Mouse (Mus musculus): Measurements from ENCODE around the gene Txnip. TPM values are rescaled to one million over a fixed set of nuclear protein-coding genes. Genes with fewer than 3 reads are reported as not detected.

The Txnip gene
- polyA plus RNA-seq, 1 experiment from 2014 or later, result 51.0 TPM

DNA sequence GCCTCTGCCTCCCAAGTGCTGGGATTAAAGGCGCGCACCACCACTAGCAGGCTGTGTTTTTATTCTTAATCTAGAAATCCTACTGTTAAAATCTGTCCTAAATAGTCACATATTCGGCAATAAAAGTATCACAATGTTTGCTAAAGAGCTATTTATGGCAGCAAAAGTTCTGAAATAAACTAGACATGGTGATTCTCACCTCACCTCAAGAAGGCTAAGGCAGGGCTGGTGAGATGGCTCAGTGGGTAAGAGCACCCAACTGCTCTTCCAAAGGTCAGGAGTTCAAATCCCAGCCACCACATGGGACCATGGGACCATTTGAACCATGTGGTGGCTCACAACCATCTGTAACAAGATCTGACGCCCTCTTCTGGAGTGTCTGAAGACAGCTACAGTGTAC lies 32.9 kb downstream of the Txnip start:
- Histone ChIP-seq H3K4me3 (no peak overlapping the region), H3K4me2 (no peak overlapping the region), H3K27ac (no peak overlapping the region), H3K36me3 (ENCODE audit: poor library complexity, severe bottlenecking) (0 out of 2 replicates have a peak, but pooled peaks cover 4% of the 10 kb centered on the region), H3K9ac (no peak overlapping the region), H3K4me1 (peaks cover 19% of the 10 kb centered on the region), H3K9me3 (replicated peaks) (no peaks in the 10 kb centered on the region), H3K27me3 (peaks cover 6% of the 10 kb centered on the region; the same call in 1 of the 2 replicates)
- ATAC-seq, result no peak
- 79% methylated on average over 4 of the region's 4 CpGs for WGBS

DNA sequence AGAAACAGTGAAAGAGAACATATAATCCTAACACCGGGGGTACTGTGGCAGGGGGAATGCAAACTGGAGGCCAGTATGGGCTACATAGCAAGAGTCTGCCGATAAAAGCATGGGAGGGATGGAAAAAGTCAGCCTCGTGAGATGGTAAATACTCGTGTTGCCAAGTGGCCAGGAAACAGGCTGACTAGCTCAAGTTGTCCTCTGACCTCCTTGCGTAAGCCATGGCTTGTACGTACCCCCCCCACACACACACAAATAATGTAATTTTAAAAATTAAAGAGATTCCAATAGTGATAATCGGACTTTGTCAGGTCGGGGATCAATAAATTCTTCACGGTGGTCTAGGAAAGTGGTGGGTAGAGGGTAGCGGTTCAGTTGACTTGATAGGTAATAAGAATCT lies 35.6 kb downstream of the Txnip start:
- H3K4me2 ChIP-seq, result peak overlapping the region; percentile 88
- no peaks in the 10 kb centered on the region for H3K9me3 ChIP-seq (replicated peaks)
- no peak for ATAC-seq
- peak overlapping the region; percentile 80; the same call in 1 of the 2 replicates for H3K27ac ChIP-seq
- H3K36me3 ChIP-seq (ENCODE audit: poor library complexity, severe bottlenecking), result 0 out of 2 replicates have a peak, but pooled peaks cover 4% of the 10 kb centered on the region
- peaks cover 46% of the 10 kb centered on the region for H3K4me1 ChIP-seq
- H3K27me3 ChIP-seq, result peaks cover 13% of the 10 kb centered on the region; the same call in 1 of the 2 replicates
- under 1% methylated on average over 10 of the region's 10 CpGs for WGBS
- peak overlapping the region; percentile 70 for H3K9ac ChIP-seq
- H3K4me3 ChIP-seq, result peak overlapping the region; percentile 63

GRCm38 (mm10) chr3:96593790-96594560 lies 36.2 kb downstream of the Txnip start, which contains the start of gene Polr3gl:
TSS of gene Polr3gl (minus strand) at chr3:96594181.
- under 1% methylated on average over 38 of the region's 38 CpGs for WGBS

GRCm38 (mm10) chr3:96594851-96595250 lies 37.1 kb downstream of the Txnip start:
- Histone ChIP-seq H3K27ac (no peak overlapping the region), H3K9ac (no peak overlapping the region), H3K9me3 (replicated peaks) (no peaks in the 10 kb centered on the region), H3K36me3 (ENCODE audit: poor library complexity, severe bottlenecking) (0 out of 2 replicates have a peak, but pooled peaks cover 4% of the 10 kb centered on the region), H3K4me3 (no peak overlapping the region), H3K27me3 (peaks cover 13% of the 10 kb centered on the region; the same call in 1 of the 2 replicates), H3K4me2 (no peak overlapping the region), H3K4me1 (peaks cover 56% of the 10 kb centered on the region)
- no peak for ATAC-seq
- WGBS, result 84% methylated on average over 5 of the region's 5 CpGs

More at GRCm38 (mm10) chr3:96593790-96594560, 36.2 kb downstream of the Txnip start, which contains the start of gene Polr3gl:
- Histone ChIP-seq H3K4me2 (peak within 1 kb of the TSS; percentile 88), H3K4me3 (peak within 1 kb of the TSS; percentile 63), H3K36me3 (ENCODE audit: poor library complexity, severe bottlenecking) (0 out of 2 replicates have a peak, but pooled peaks cover 4% of the 10 kb centered on the region), H3K27ac (peak within 1 kb of the TSS; percentile 80), H3K4me1 (peaks cover 52% of the 10 kb centered on the region), H3K9ac (peak within 1 kb of the TSS; percentile 70), H3K27me3 (peaks cover 13% of the 10 kb centered on the region; the same call in 1 of the 2 replicates), H3K9me3 (replicated peaks) (no peaks in the 10 kb centered on the region)
- ATAC-seq, result peak; percentile 92

DNA sequence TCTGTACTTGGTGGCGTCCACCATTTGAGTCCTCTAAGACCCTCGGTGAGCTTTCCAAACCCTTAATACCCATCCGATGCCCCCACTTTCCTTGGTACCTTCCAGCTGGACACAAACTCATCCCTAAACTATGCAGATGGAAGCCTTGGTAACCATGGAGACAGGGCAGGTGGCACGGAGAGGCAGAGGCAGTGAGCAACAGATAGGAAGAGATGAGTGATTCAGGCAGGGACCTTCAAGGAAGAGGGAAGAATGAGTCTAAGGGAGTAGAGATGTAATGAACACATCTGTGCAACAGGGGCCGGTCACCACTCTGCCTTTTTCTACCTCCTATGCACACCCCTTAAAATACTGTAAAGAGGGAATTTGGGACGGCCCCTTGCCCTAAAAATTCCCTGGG lies 37.9 kb downstream of the Txnip start:
- Histone ChIP-seq H3K36me3 (ENCODE audit: poor library complexity, severe bottlenecking) (no peaks in the 10 kb centered on the region), H3K27me3 (peaks cover 13% of the 10 kb centered on the region; the same call in 1 of the 2 replicates), H3K9me3 (replicated peaks) (no peaks in the 10 kb centered on the region), H3K4me2 (peak overlapping the region; percentile 90), H3K4me3 (peak overlapping the region; percentile 47; the same call in 1 of the 2 replicates), H3K9ac (peak overlapping the region; percentile 74; the same call in 1 of the 2 replicates), H3K27ac (peak overlapping the region; percentile 59), H3K4me1 (peaks cover 64% of the 10 kb centered on the region)
- ATAC-seq, result no peak
- 22% methylated on average over 6 of the region's 6 CpGs for WGBS

- peaks cover 65% of the 10 kb centered on the region for H3K4me1 ChIP-seq
- peak within 1 kb of the TSS; percentile 74 for H3K9ac ChIP-seq
- peak within 1 kb of the TSS; percentile 47 for H3K4me3 ChIP-seq
- H3K4me2 ChIP-seq, result peak within 1 kb of the TSS; percentile 90
- ATAC-seq, result no peak
- 2% methylated on average over 18 of the region's 23 CpGs for WGBS
- H3K9me3 ChIP-seq (replicated peaks), result no peaks in the 10 kb centered on the region
- H3K36me3 ChIP-seq (ENCODE audit: poor library complexity, severe bottlenecking), result no peaks in the 10 kb centered on the region
- peak within 1 kb of the TSS; percentile 59 for H3K27ac ChIP-seq
- peaks cover 13% of the 10 kb centered on the region; the same call in 1 of the 2 replicates for H3K27me3 ChIP-seq
Measured at GRCm38 (mm10) chr3:96596228-96596707, 38.5 kb downstream of the Txnip start, which contains the start of gene Ankrd34a. TSS of gene Ankrd34a (plus strand) at chr3:96596636.

GRCm38 (mm10) chr3:96596855-96597254 lies 39.1 kb downstream of the Txnip start:
- peaks cover 13% of the 10 kb centered on the region; the same call in 1 of the 2 replicates for H3K27me3 ChIP-seq
- H3K4me3 ChIP-seq, result peak overlapping the region; percentile 47
- H3K4me1 ChIP-seq, result peaks cover 66% of the 10 kb centered on the region
- H3K9ac ChIP-seq, result peak overlapping the region; percentile 74
- H3K9me3 ChIP-seq (replicated peaks), result no peaks in the 10 kb centered on the region
- 3% methylated on average over 11 of the region's 12 CpGs for WGBS
- peak overlapping the region; percentile 90 for H3K4me2 ChIP-seq
- no peaks in the 10 kb centered on the region for H3K36me3 ChIP-seq (ENCODE audit: poor library complexity, severe bottlenecking)
- H3K27ac ChIP-seq, result 0 out of 2 replicates have a peak overlapping the region, but pooled peaks have one; percentile 59
- no peak for ATAC-seq

- Histone ChIP-seq H3K27ac (peak overlapping the region; percentile 51; the same call in 1 of the 2 replicates), H3K36me3 (ENCODE audit: poor library complexity, severe bottlenecking) (no peaks in the 10 kb centered on the region), H3K9me3 (replicated peaks) (no peaks in the 10 kb centered on the region), H3K9ac (peak overlapping the region; percentile 74), H3K4me1 (peaks cover 68% of the 10 kb centered on the region), H3K4me3 (peak overlapping the region; percentile 47), H3K27me3 (peaks cover 13% of the 10 kb centered on the region; the same call in 1 of the 2 replicates), H3K4me2 (peak overlapping the region; percentile 90)
- ATAC-seq, result no peak
- under 1% methylated on average over 40 of the region's 40 CpGs for WGBS
Measured at GRCm38 (mm10) chr3:96597435-96597891, 39.7 kb downstream of the Txnip start.

GRCm38 (mm10) chr3:96598156-96599068 lies 40.7 kb downstream of the Txnip start:
- peak overlapping the region; percentile 74 for H3K9ac ChIP-seq
- peaks cover 68% of the 10 kb centered on the region for H3K4me1 ChIP-seq
- peak overlapping the region; percentile 51; the same call in 1 of the 2 replicates for H3K27ac ChIP-seq
- ATAC-seq, result no peak
- peaks cover 13% of the 10 kb centered on the region; the same call in 1 of the 2 replicates for H3K27me3 ChIP-seq
- WGBS, result 1% methylated on average over 54 of the region's 54 CpGs
- H3K4me3 ChIP-seq, result peak overlapping the region; percentile 47
- H3K4me2 ChIP-seq, result peak overlapping the region; percentile 90
- no peaks in the 10 kb centered on the region for H3K36me3 ChIP-seq (ENCODE audit: poor library complexity, severe bottlenecking)
- H3K9me3 ChIP-seq (replicated peaks), result no peaks in the 10 kb centered on the region

DNA sequence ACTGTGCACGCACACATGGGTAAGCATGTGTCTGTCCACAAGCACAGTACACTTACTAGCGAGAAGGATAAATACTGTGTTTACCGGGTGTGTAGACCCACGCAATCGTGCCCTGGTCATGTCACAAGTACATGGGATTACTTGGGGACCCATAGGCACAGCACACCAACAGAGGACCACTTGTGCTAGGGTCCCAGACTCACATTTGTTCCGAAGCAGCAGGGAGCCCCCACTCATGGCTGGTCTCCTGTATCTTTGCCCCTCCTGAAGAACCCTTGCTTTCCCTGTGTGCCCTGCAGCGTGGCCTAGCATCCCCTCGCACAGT lies 41.3 kb downstream of the Txnip start:
- H3K4me1 ChIP-seq, result peaks cover 73% of the 10 kb centered on the region
- peaks cover 13% of the 10 kb centered on the region; the same call in 1 of the 2 replicates for H3K27me3 ChIP-seq
- H3K9ac ChIP-seq, result peak overlapping the region; percentile 74; the same call in 1 of the 2 replicates
- H3K4me2 ChIP-seq, result peak overlapping the region; percentile 90
- H3K4me3 ChIP-seq, result peak overlapping the region; percentile 47
- H3K9me3 ChIP-seq (replicated peaks), result no peaks in the 10 kb centered on the region
- WGBS, result 41% methylated on average over 8 of the region's 8 CpGs
- no peak overlapping the region for H3K27ac ChIP-seq
- 0 out of 2 replicates have a peak, but pooled peaks cover 3% of the 10 kb centered on the region for H3K36me3 ChIP-seq (ENCODE audit: poor library complexity, severe bottlenecking)
- ATAC-seq, result no peak

DNA sequence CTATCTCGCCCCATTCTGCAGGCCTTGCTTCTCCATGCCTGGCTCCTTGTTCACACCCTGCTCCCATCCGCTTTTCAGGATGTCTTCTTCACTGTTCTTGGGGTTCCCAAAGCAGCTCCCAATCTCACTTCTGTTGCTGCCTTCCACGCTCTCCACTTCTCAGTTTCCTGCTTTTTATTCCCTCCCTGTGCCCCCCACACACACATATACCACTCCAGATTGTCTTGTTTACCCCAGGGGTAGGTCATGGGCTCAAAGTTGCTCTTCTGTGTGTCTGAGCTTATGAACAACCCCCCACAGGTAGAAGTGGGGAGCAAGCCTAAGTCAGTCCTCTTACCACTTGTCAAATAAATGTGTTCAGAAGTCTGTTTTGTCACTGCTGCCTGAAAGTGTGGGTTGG lies 41.7 kb downstream of the Txnip start:
- no peak for ATAC-seq
- 65% methylated on average over 3 of the region's 3 CpGs for WGBS
- Histone ChIP-seq H3K36me3 (ENCODE audit: poor library complexity, severe bottlenecking) (0 out of 2 replicates have a peak, but pooled peaks cover 5% of the 10 kb centered on the region), H3K4me2 (peak overlapping the region; percentile 90; the same call in 1 of the 2 replicates), H3K4me1 (peaks cover 77% of the 10 kb centered on the region), H3K9ac (no peak overlapping the region), H3K27me3 (peaks cover 13% of the 10 kb centered on the region; the same call in 1 of the 2 replicates), H3K27ac (no peak overlapping the region), H3K4me3 (peak overlapping the region; percentile 47; the same call in 1 of the 2 replicates), H3K9me3 (replicated peaks) (no peaks in the 10 kb centered on the region)
